Mouse (Mus musculus): Measurements from ENCODE around the gene Cdh9.

Cdh9 gene

GRCm38 (mm10) chr15:16728470-16729011 lies at the start of gene Cdh9:
Gene Cdh9, plus strand, starts transcription at chr15:16728756.
- DNase-seq, result peak; percentile 2 to 3

- DNase-seq, result no peak
Observed at GRCm38 (mm10) chr15:16679096-16679495, 49.5 kb upstream of the Cdh9 start.

GRCm38 (mm10) chr15:16699821-16700220 lies 28.7 kb upstream of the Cdh9 start:
- DNase-seq, result no peak

GRCm38 (mm10) chr15:16702340-16702739 lies 26.2 kb upstream of the Cdh9 start:
- no peak for DNase-seq

- no peak for DNase-seq
Observed at GRCm38 (mm10) chr15:16739088-16739487, 10.5 kb downstream of the Cdh9 start.

GRCm38 (mm10) chr15:16746672-16747071 lies 18.1 kb downstream of the Cdh9 start:
- DNase-seq, result no peak

- no peak for DNase-seq
Observed at GRCm38 (mm10) chr15:16763252-16763651, 34.7 kb downstream of the Cdh9 start.

- no peak for DNase-seq
Observed at GRCm38 (mm10) chr15:16784575-16784974, 56.0 kb downstream of the Cdh9 start.

- DNase-seq, result no peak
Observed at GRCm38 (mm10) chr15:16792857-16793256, 64.3 kb downstream of the Cdh9 start.

- DNase-seq, result no peak
Observed at GRCm38 (mm10) chr15:16801302-16801701, 72.7 kb downstream of the Cdh9 start.

GRCm38 (mm10) chr15:16810787-16811186 lies 82.2 kb downstream of the Cdh9 start:
- DNase-seq, result no peak

- no peak for DNase-seq
Observed at GRCm38 (mm10) chr15:16814035-16814434, 85.5 kb downstream of the Cdh9 start.

- no peak for DNase-seq
Observed at GRCm38 (mm10) chr15:16834761-16835160, 106.2 kb downstream of the Cdh9 start.

- no peak for DNase-seq
Observed at GRCm38 (mm10) chr15:16882542-16882941, 154.0 kb downstream of the Cdh9 start.

GRCm38 (mm10) chr15:16896674-16897073 lies 168.1 kb downstream of the Cdh9 start:
- DNase-seq, result no peak
